In the genomic region with DNA sequence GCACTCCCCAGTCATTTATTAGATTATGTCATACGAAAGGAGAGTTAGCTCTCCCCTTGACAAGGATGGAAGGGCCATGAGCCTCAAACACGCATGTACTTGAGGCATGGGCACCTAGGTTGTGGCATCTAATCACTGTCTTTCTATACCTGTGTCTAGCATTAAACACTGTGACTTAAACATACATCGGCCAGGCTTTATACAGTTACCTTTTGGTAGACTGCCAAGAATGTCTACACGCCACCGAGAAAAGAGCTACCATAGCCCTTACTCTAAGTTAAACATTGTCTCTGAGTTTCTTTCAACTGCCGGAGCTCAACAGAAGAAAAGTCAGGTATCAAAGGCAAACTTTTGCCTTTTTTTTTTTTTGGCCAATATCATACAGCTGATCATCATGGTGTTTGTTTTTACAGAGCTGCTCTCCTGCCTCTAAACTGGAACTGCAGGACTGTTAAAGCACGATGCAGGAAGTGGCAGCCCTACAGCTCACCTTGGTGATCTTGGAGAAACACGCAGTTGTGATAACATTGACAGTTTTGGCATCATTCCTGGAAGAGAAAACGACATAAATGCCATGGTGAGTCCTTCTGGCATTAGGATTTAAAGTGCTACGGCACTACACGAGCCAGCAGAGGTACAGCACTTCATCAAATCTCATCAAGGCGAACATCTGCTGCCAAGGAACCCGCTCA, we compare ENCODE assay signal across 31 mouse cellular contexts. TPM values are rescaled to one million over a fixed set of nuclear protein-coding genes. Genes with fewer than 3 reads are reported as not detected.
DNase-seq lines count a peak whose midpoint lies in the region; ATAC-seq lines count a peak whose summit lies in the region.
"Had no signal": no experiment of that assay in that cellular context is flagged by ENCODE, and none has a peak within 500 bp of the region (broad histone marks: within the 10 kb centered on the region; RNA-seq: fewer than 3 reads in every experiment).

No protein-coding gene starts in this region.

- no peak overlapping the region for H3K9ac ChIP-seq in stomach, embryonic 15.5 days
- H3K9ac ChIP-seq: forebrain, embryonic 13.5 days; heart, embryonic 13.5 days; hindbrain, embryonic 12.5 days; hindbrain, embryonic 15.5 days had no signal

- H3K4me2 ChIP-seq in stomach, embryonic 15.5 days = no peak overlapping the region
- H3K4me2 ChIP-seq: forebrain, embryonic 13.5 days; heart, embryonic 13.5 days; hindbrain, embryonic 12.5 days; hindbrain, embryonic 15.5 days had no signal

- no peaks in the 10 kb centered on the region for H3K27me3 ChIP-seq in heart, embryonic 10.5 days (ENCODE audit: insufficient read depth, poor library complexity, severe bottlenecking)
- no peaks in the 10 kb centered on the region for H3K27me3 ChIP-seq in stomach, embryonic 15.5 days (replicated peaks)
- H3K27me3 ChIP-seq: forebrain, embryonic 13.5 days; heart, embryonic 13.5 days; hindbrain, embryonic 12.5 days; hindbrain, embryonic 15.5 days had no signal

- ATAC-seq in stomach, embryonic 15.5 days (ENCODE audit: insufficient read depth, low FRiP score, low read depth) = peak; percentile 66; the same call in 1 of the 2 replicates
- no peak for ATAC-seq in megakaryocyte, adult 5-6 weeks (ENCODE audit: poor library complexity, severe bottlenecking)
- ATAC-seq: CD4-positive, CD25-positive, alpha-beta regulatory T cell, adult 4 months; forebrain, embryonic 13.5 days; forebrain, embryonic 16.5 days; intestine, postnatal 0 days had no signal

- no peaks in the 10 kb centered on the region for H3K9me3 ChIP-seq in heart, embryonic 10.5 days
- H3K9me3 ChIP-seq in stomach, embryonic 15.5 days = no peaks in the 10 kb centered on the region
- H3K9me3 ChIP-seq: forebrain, embryonic 10.5 days; forebrain, embryonic 13.5 days; heart, embryonic 13.5 days; hindbrain, embryonic 12.5 days; hindbrain, embryonic 15.5 days had no signal

- no peak overlapping the region for H3K27ac ChIP-seq in heart, embryonic 10.5 days
- H3K27ac ChIP-seq in stomach, embryonic 15.5 days = no peak overlapping the region
- H3K27ac ChIP-seq: forebrain, embryonic 10.5 days; forebrain, embryonic 13.5 days; heart, embryonic 13.5 days; hindbrain, embryonic 12.5 days; hindbrain, embryonic 15.5 days had no signal

- H3K36me3 ChIP-seq in heart, embryonic 10.5 days = peaks cover 94% of the 10 kb centered on the region
- H3K36me3 ChIP-seq in stomach, embryonic 15.5 days = peaks cover 51% of the 10 kb centered on the region

- DNase-seq in heart, adult 11 months = peak; percentile 82
- DNase-seq in heart, embryonic 10.5 days (ENCODE audit: low spot score) = no peak
- DNase-seq in urinary bladder, postnatal 14 days (ENCODE audit: low spot score) = peak; percentile 22
- DNase-seq in urinary bladder, postnatal 25 days (ENCODE audit: low spot score) = no peak
- no peak for DNase-seq in embryo, embryonic 9.5 days (ENCODE audit: extremely low spot score)
- DNase-seq: adrenal gland, adult 8-10 months; cerebellum, adult 11-12 months; cerebellum, adult 8-10 months; cerebellum, postnatal 10 days; cerebellum, postnatal 36 days; embryo, embryonic 11 days; gastrocnemius, postnatal 14 days; heart, adult 18-20 months had no signal

- H3K4me1 ChIP-seq in heart, embryonic 10.5 days = no peaks in the 10 kb centered on the region
- no peaks in the 10 kb centered on the region for H3K4me1 ChIP-seq in stomach, embryonic 15.5 days
- H3K4me1 ChIP-seq: forebrain, embryonic 10.5 days; forebrain, embryonic 13.5 days; hindbrain, embryonic 12.5 days; hindbrain, embryonic 15.5 days had no signal

- 91% methylated on average over 13 of the region's 13 CpGs for WGBS in heart, embryonic 10.5 days
- 77% methylated on average over 13 of the region's 13 CpGs for WGBS in stomach, embryonic 15.5 days

- H3K4me3 ChIP-seq in heart, embryonic 10.5 days = no peak overlapping the region
- H3K4me3 ChIP-seq in stomach, embryonic 15.5 days (replicated peaks) = no peak overlapping the region
- H3K4me3 ChIP-seq: forebrain, embryonic 10.5 days; forebrain, embryonic 13.5 days; heart, embryonic 13.5 days; hindbrain, embryonic 12.5 days; hindbrain, embryonic 15.5 days had no signal

RNA-seq across cellular contexts. Expression of gene Sdad1, which starts 8.0 kb away (rescaled TPM):
- polyA plus RNA-seq in heart, embryonic 10.5 days (2016; fragmentation: Nextera tagmentation; extraction: Ambion mirVana) = 33.2 and 39.5 TPM in 2 replicates
- 39.2 and 41.9 TPM in 2 replicates for polyA plus RNA-seq in stomach, embryonic 15.5 days (2015; fragmentation: Nextera tagmentation; extraction: Ambion mirVana)
- total RNA-seq in megakaryocyte, adult 5-6 weeks (2015) = 21.6 and 32.1 TPM in 2 replicates
- 38.3 and 50.1 TPM in 2 replicates for total RNA-seq in megakaryocyte, adult 5-6 weeks (2017)

RNA-seq across cellular contexts. Expression of gene Naaa, which starts 24.3 kb away (rescaled TPM):
- polyA plus RNA-seq in heart, embryonic 10.5 days (2016; fragmentation: Nextera tagmentation; extraction: Ambion mirVana) = 7.0 and 9.2 TPM in 2 replicates
- 18.4 and 19.9 TPM in 2 replicates for polyA plus RNA-seq in stomach, embryonic 15.5 days (2015; fragmentation: Nextera tagmentation; extraction: Ambion mirVana)
- 310 and 351 TPM in 2 replicates for total RNA-seq in megakaryocyte, adult 5-6 weeks (2015)
- 171 and 196 TPM in 2 replicates for total RNA-seq in megakaryocyte, adult 5-6 weeks (2017)

RNA-seq across cellular contexts. Expression of gene Cxcl9, which starts 25.6 kb away (rescaled TPM):
- polyA plus RNA-seq in heart, embryonic 10.5 days (2016; fragmentation: Nextera tagmentation; extraction: Ambion mirVana) = not detected in 2 replicates
- polyA plus RNA-seq in stomach, embryonic 15.5 days (2015; fragmentation: Nextera tagmentation; extraction: Ambion mirVana) = not detected in 2 replicates
- 0.14 and 0.45 TPM in 2 replicates for total RNA-seq in megakaryocyte, adult 5-6 weeks (2015)
- 0.61 and 10.7 TPM in 2 replicates for total RNA-seq in megakaryocyte, adult 5-6 weeks (2017)
- total RNA-seq: MEL had no signal
- polyA plus RNA-seq: C2C12; cortical plate, adult 2 months; embryonic facial prominence, embryonic 11.5 days; forebrain, embryonic 10.5 days; forebrain, embryonic 13.5 days; forebrain, embryonic 16.5 days; heart, embryonic 13.5 days; hindbrain, embryonic 12.5 days; hindbrain, embryonic 15.5 days; intestine, embryonic 14.5 days had no signal

RNA-seq across cellular contexts. Expression of gene Art3, which starts 29.3 kb away (rescaled TPM):
- polyA plus RNA-seq in heart, embryonic 10.5 days (2016; fragmentation: Nextera tagmentation; extraction: Ambion mirVana) = 19.8 and 37.7 TPM in 2 replicates
- 3.5 and 4.0 TPM in 2 replicates for polyA plus RNA-seq in stomach, embryonic 15.5 days (2015; fragmentation: Nextera tagmentation; extraction: Ambion mirVana)
- not detected in 2 replicates for total RNA-seq in megakaryocyte, adult 5-6 weeks (2015)
- not detected in 2 replicates for total RNA-seq in megakaryocyte, adult 5-6 weeks (2017)
- total RNA-seq: hematopoietic stem cell, adult 5-6 weeks; MEL had no signal

RNA-seq across cellular contexts. Expression of gene Ppef2, which starts 46.2 kb away (rescaled TPM):
- 0.14 TPM in 1 of 2 replicates, not detected in the other for polyA plus RNA-seq in heart, embryonic 10.5 days (2016; fragmentation: Nextera tagmentation; extraction: Ambion mirVana)
- 0.49 and 0.68 TPM in 2 replicates for polyA plus RNA-seq in stomach, embryonic 15.5 days (2015; fragmentation: Nextera tagmentation; extraction: Ambion mirVana)
- total RNA-seq in megakaryocyte, adult 5-6 weeks (2015) = 4.7 and 5.5 TPM in 2 replicates
- total RNA-seq in megakaryocyte, adult 5-6 weeks (2017) = 2.7 TPM in 2 replicates
- total RNA-seq: gastrocnemius, adult 18-20 months; heart, adult 18-20 months; hematopoietic stem cell, adult 5-6 weeks had no signal
- polyA plus RNA-seq: C2C12; embryonic facial prominence, embryonic 11.5 days; forebrain, embryonic 10.5 days; forebrain, embryonic 13.5 days; heart, embryonic 13.5 days; heart, embryonic 16.5 days had no signal

Comparison
In these comparisons a context has a peak if more than half of its experiments do, and no peak if none do; other contexts are left out.
1. DNase-seq: peak in heart, adult 11 months (single experiment) and urinary bladder, postnatal 14 days (single experiment); none in heart, embryonic 10.5 days (single experiment), urinary bladder, postnatal 25 days (single experiment) and embryo, embryonic 9.5 days (single experiment).